Mouse (Mus musculus): ENCODE results near the gene Uba3. TPM values are rescaled to one million over a fixed set of nuclear protein-coding genes. Genes with fewer than 3 reads are reported as not detected.

The Uba3 gene
- polyA plus RNA-seq, 1 experiment from 2014 or later: 68.6 TPM

- H3K9me3 ChIP-seq: no peaks in the 10 kb centered on the region
- H3K36me3 ChIP-seq: peaks cover 39% of the 10 kb centered on the region
- H3K9ac ChIP-seq: peak within 1 kb of the TSS; percentile 98
- peak; percentile 91 for ATAC-seq (ENCODE audit: extremely low read depth, insufficient number of reproducible peaks, low FRiP score, low TSS enrichment)
- peak within 1 kb of the TSS; percentile 73 for H3K4me2 ChIP-seq
- H3K27ac ChIP-seq (replicated peaks): peak within 1 kb of the TSS; percentile 90
- no peaks in the 10 kb centered on the region for H3K27me3 ChIP-seq (replicated peaks)
- H3K4me1 ChIP-seq: peaks cover 37% of the 10 kb centered on the region
- H3K4me3 ChIP-seq: peak within 1 kb of the TSS; percentile 99
- under 1% methylated on average over 80 of the region's 80 CpGs for WGBS
These were observed 26.7 kb downstream of the Uba3 start, which contains the start of gene Tmf1 for GRCm38 (mm10) chr6:97178491-97179366. Tmf1 (minus strand) TSS chr6:97179122.

- Histone ChIP-seq H3K4me1 (peaks cover 37% of the 10 kb centered on the region), H3K27ac (replicated peaks) (no peak overlapping the region), H3K4me3 (no peak overlapping the region), H3K27me3 (replicated peaks) (no peaks in the 10 kb centered on the region), H3K4me2 (peak overlapping the region; percentile 24; the same call in 1 of the 2 replicates), H3K9ac (no peak overlapping the region), H3K9me3 (no peaks in the 10 kb centered on the region), H3K36me3 (peaks cover 51% of the 10 kb centered on the region)
- ATAC-seq (ENCODE audit: extremely low read depth, insufficient number of reproducible peaks, low FRiP score, low TSS enrichment): no peak
- WGBS: 73% methylated on average over 11 of the region's 11 CpGs
These were observed 29.7 kb downstream of the Uba3 start for GRCm38 (mm10) chr6:97175716-97176115.

GRCm38 (mm10) chr6:97150156-97150555 is 55.3 kb downstream of the Uba3 start:
- Histone ChIP-seq H3K27ac (replicated peaks) (no peak overlapping the region), H3K9ac (no peak overlapping the region), H3K4me1 (peaks cover 27% of the 10 kb centered on the region), H3K4me2 (no peak overlapping the region), H3K36me3 (peaks cover 24% of the 10 kb centered on the region), H3K27me3 (replicated peaks) (no peaks in the 10 kb centered on the region), H3K4me3 (no peak overlapping the region), H3K9me3 (no peaks in the 10 kb centered on the region)
- 79% methylated on average over 6 of the region's 6 CpGs for WGBS
- no peak for ATAC-seq (ENCODE audit: extremely low read depth, insufficient number of reproducible peaks, low FRiP score, low TSS enrichment)

GRCm38 (mm10) chr6:97149721-97150120 is 55.7 kb downstream of the Uba3 start:
- H3K27me3 ChIP-seq (replicated peaks): no peaks in the 10 kb centered on the region
- WGBS: 82% methylated on average over 2 of the region's 2 CpGs
- H3K9me3 ChIP-seq: no peaks in the 10 kb centered on the region
- no peak overlapping the region for H3K4me2 ChIP-seq
- peak overlapping the region; percentile 85; the same call in 1 of the 2 replicates for H3K27ac ChIP-seq (replicated peaks)
- no peak overlapping the region for H3K4me3 ChIP-seq
- no peak overlapping the region for H3K9ac ChIP-seq
- ATAC-seq (ENCODE audit: extremely low read depth, insufficient number of reproducible peaks, low FRiP score, low TSS enrichment): no peak
- peaks cover 28% of the 10 kb centered on the region for H3K4me1 ChIP-seq
- H3K36me3 ChIP-seq: peaks cover 24% of the 10 kb centered on the region

- Histone ChIP-seq H3K4me2 (peak within 1 kb of the TSS; percentile 96), H3K9ac (peak within 1 kb of the TSS; percentile 92), H3K4me3 (peak within 1 kb of the TSS; percentile 84), H3K36me3 (peaks cover 24% of the 10 kb centered on the region), H3K4me1 (peaks cover 36% of the 10 kb centered on the region), H3K9me3 (no peaks in the 10 kb centered on the region), H3K27ac (replicated peaks) (peak within 1 kb of the TSS; percentile 85), H3K27me3 (replicated peaks) (no peaks in the 10 kb centered on the region)
- WGBS: under 1% methylated on average over 56 of the region's 56 CpGs
- peak; percentile 70 for ATAC-seq (ENCODE audit: extremely low read depth, insufficient number of reproducible peaks, low FRiP score, low TSS enrichment)
These were observed 56.8 kb downstream of the Uba3 start, which contains the start of gene Eogt for GRCm38 (mm10) chr6:97148383-97149251. Eogt (minus strand) TSS chr6:97149182.

- Histone ChIP-seq H3K4me2 (peak overlapping the region; percentile 96), H3K36me3 (peaks cover 21% of the 10 kb centered on the region), H3K9me3 (no peaks in the 10 kb centered on the region), H3K4me1 (peaks cover 36% of the 10 kb centered on the region), H3K27me3 (replicated peaks) (no peaks in the 10 kb centered on the region), H3K4me3 (peak overlapping the region; percentile 84), H3K9ac (peak overlapping the region; percentile 92), H3K27ac (replicated peaks) (peak overlapping the region; percentile 85)
- ATAC-seq (ENCODE audit: extremely low read depth, insufficient number of reproducible peaks, low FRiP score, low TSS enrichment): no peak
- 12% methylated on average over 18 of the region's 18 CpGs for WGBS
These were observed 57.6 kb downstream of the Uba3 start for GRCm38 (mm10) chr6:97147755-97148382.

- Histone ChIP-seq H3K27me3 (replicated peaks) (no peaks in the 10 kb centered on the region), H3K9me3 (no peaks in the 10 kb centered on the region), H3K27ac (replicated peaks) (no peak overlapping the region), H3K4me3 (no peak overlapping the region), H3K36me3 (peaks cover 38% of the 10 kb centered on the region), H3K4me2 (no peak overlapping the region), H3K4me1 (peaks cover 36% of the 10 kb centered on the region), H3K9ac (no peak overlapping the region)
- WGBS: 91% methylated on average over 7 of the region's 7 CpGs
- ATAC-seq (ENCODE audit: extremely low read depth, insufficient number of reproducible peaks, low FRiP score, low TSS enrichment): no peak
These were observed 60.3 kb downstream of the Uba3 start for GRCm38 (mm10) chr6:97145156-97145555.

GRCm38 (mm10) chr6:97144359-97144758 is 61.1 kb downstream of the Uba3 start:
- no peak for ATAC-seq (ENCODE audit: extremely low read depth, insufficient number of reproducible peaks, low FRiP score, low TSS enrichment)
- Histone ChIP-seq H3K9me3 (peaks cover 5% of the 10 kb centered on the region; the same call in 1 of the 2 replicates), H3K27me3 (replicated peaks) (no peaks in the 10 kb centered on the region), H3K36me3 (peaks cover 46% of the 10 kb centered on the region), H3K4me3 (no peak overlapping the region), H3K9ac (no peak overlapping the region), H3K4me1 (peaks cover 32% of the 10 kb centered on the region), H3K4me2 (no peak overlapping the region), H3K27ac (replicated peaks) (0 out of 2 replicates have a peak overlapping the region, but pooled peaks have one; percentile 20)
- WGBS: 30% methylated on average over 7 of the region's 7 CpGs

- Histone ChIP-seq H3K4me3 (no peak overlapping the region), H3K4me1 (peaks cover 23% of the 10 kb centered on the region), H3K9me3 (peaks cover 5% of the 10 kb centered on the region; the same call in 1 of the 2 replicates), H3K27ac (replicated peaks) (no peak overlapping the region), H3K9ac (0 out of 2 replicates have a peak overlapping the region, but pooled peaks have one; percentile 5), H3K36me3 (peaks cover 54% of the 10 kb centered on the region), H3K27me3 (replicated peaks) (no peaks in the 10 kb centered on the region), H3K4me2 (no peak overlapping the region)
- 41% methylated on average over 8 of the region's 8 CpGs for WGBS
- no peak for ATAC-seq (ENCODE audit: extremely low read depth, insufficient number of reproducible peaks, low FRiP score, low TSS enrichment)
These were observed 62.8 kb downstream of the Uba3 start for GRCm38 (mm10) chr6:97142611-97143010.

GRCm38 (mm10) chr6:97141811-97142210 is 63.6 kb downstream of the Uba3 start:
- no peaks in the 10 kb centered on the region for H3K27me3 ChIP-seq (replicated peaks)
- 71% methylated on average over 7 of the region's 7 CpGs for WGBS
- no peak overlapping the region for H3K27ac ChIP-seq (replicated peaks)
- H3K36me3 ChIP-seq: peaks cover 54% of the 10 kb centered on the region
- no peak for ATAC-seq (ENCODE audit: extremely low read depth, insufficient number of reproducible peaks, low FRiP score, low TSS enrichment)
- peaks cover 15% of the 10 kb centered on the region for H3K4me1 ChIP-seq
- no peak overlapping the region for H3K4me3 ChIP-seq
- H3K4me2 ChIP-seq: no peak overlapping the region
- H3K9ac ChIP-seq: no peak overlapping the region
- peaks cover 5% of the 10 kb centered on the region; the same call in 1 of the 2 replicates for H3K9me3 ChIP-seq
